Mouse (Mus musculus): ENCODE measurements around the gene Dnmbp. TPM values are rescaled to one million over a fixed set of nuclear protein-coding genes. Genes with fewer than 3 reads are reported as not detected.

The Dnmbp gene
- polyA plus RNA-seq, 1 experiment from 2014 or later = 10.8 TPM

DNA sequence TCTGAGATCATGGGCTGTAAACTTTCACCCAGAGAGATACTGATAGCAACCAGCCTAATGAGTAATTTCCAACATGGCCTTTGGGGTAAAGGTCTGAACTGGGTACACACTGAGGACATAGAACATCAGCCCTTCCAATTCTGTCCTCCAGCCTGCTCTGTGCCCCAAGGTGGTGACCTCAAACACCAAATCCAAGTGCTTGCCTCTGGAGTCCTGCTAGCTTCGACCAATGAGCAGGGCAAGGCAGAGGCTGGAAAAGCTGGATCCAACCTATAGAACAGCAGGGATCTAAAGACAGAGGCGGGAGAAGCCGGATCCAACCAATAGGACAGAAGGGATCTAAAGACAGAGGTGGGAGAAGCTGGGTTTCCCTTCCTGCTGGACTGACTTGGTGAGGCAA lies 21.2 kb downstream of the Dnmbp start:
- no peak for ATAC-seq (ENCODE audit: low FRiP score)
- Histone ChIP-seq H3K4me1 (replicated peaks) (peaks cover 9% of the 10 kb centered on the region), H3K4me2 (no peak overlapping the region), H3K4me3 (no peak overlapping the region), H3K36me3 (no peaks in the 10 kb centered on the region), H3K27ac (no peak overlapping the region), H3K9ac (no peak overlapping the region), H3K27me3 (0 out of 2 replicates have a peak, but pooled peaks cover 7% of the 10 kb centered on the region), H3K9me3 (no peaks in the 10 kb centered on the region)
- WGBS = 80% methylated on average over 3 of the region's 3 CpGs

DNA sequence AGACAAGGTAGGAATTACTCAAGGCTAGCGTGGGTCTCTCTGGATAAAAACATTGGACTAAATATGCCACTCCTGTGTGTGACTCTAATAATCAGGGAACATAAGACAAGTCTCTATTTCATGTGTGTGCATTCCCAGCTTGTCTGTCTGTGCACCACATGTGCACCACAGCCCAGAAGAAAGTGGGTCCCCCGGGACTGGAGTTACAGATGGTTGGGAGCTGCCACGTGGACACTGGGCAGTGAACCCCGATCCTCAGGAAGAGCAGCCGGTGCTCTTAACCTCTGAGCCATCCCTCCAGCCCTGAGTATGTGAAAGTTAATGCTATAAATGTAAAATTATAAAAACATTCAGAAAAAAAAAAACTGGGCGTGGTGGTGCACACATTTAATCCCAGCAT lies 22.2 kb downstream of the Dnmbp start:
- Histone ChIP-seq H3K27me3 (0 out of 2 replicates have a peak, but pooled peaks cover 7% of the 10 kb centered on the region), H3K9ac (no peak overlapping the region), H3K27ac (no peak overlapping the region), H3K4me2 (no peak overlapping the region), H3K4me3 (no peak overlapping the region), H3K4me1 (replicated peaks) (peaks cover 9% of the 10 kb centered on the region), H3K9me3 (no peaks in the 10 kb centered on the region), H3K36me3 (no peaks in the 10 kb centered on the region)
- ATAC-seq (ENCODE audit: low FRiP score) = no peak
- 82% methylated on average over 6 of the region's 6 CpGs for WGBS

DNA sequence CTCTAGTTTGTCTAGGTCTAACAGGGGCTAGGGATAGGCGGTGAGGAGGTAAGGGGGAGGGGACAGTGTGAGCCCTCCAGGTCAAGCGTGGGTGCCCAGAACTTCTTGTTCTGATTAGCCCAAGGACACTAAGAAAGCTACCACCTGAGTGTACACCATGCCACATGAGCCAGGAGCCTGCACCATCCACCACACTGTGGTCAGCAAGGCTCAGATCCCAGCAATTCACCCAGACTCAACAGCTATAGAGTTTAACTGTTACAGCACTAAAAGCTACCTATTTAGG lies 22.6 kb downstream of the Dnmbp start:
- H3K4me1 ChIP-seq (replicated peaks) = peaks cover 9% of the 10 kb centered on the region
- ATAC-seq (ENCODE audit: low FRiP score) = no peak

DNA sequence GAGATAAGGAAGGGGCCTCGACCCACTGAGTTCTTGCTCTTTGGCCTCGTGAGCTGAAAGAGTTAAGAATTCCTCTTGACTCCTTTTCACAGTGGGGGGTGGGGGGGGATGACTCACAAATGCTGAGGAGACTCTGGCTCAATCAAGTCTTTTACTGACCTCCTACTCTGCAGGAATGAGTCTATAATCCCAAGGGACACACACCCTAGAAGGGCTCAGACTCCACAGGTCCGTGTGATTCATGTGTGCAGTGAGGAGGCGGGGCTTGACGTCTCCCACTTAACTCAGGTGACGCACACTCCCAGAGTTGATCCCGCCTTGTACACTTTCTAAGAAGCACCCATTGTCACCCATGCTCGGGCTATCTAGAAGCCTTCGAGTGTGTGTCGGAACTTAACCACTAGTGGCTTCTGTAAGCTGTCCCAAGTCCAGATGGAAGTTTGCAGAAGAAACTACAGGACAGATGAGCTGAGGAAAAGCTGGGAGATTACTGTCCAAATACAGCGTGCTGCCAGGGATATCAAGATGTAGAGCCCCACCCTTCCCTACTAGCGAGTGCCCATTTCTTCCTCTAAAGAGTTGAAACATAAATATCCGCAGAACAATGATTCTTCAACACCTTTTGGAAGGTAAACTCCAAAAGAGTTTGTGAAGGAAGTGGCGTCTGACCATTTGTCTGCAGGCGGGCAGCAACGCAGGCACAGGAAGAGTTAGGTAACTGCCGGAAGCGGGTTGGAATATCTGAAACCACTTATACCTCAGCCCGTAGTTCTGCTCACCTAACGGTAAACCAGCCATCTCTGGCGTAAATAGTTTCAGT lies 23.2 kb downstream of the Dnmbp start:
- H3K9ac ChIP-seq = no peak overlapping the region
- H3K9me3 ChIP-seq = no peaks in the 10 kb centered on the region
- WGBS = 78% methylated on average over 21 of the region's 21 CpGs
- no peak overlapping the region for H3K4me3 ChIP-seq
- H3K4me1 ChIP-seq (replicated peaks) = peaks cover 9% of the 10 kb centered on the region
- H3K27me3 ChIP-seq = 0 out of 2 replicates have a peak, but pooled peaks cover 7% of the 10 kb centered on the region
- no peak for ATAC-seq (ENCODE audit: low FRiP score)
- no peak overlapping the region for H3K27ac ChIP-seq
- H3K36me3 ChIP-seq = no peaks in the 10 kb centered on the region
- H3K4me2 ChIP-seq = no peak overlapping the region

More for the DNA sequence above, 22.6 kb downstream of the Dnmbp start:
- Histone ChIP-seq H3K4me3 (no peak overlapping the region), H3K4me2 (no peak overlapping the region), H3K27ac (no peak overlapping the region), H3K36me3 (no peaks in the 10 kb centered on the region), H3K9ac (no peak overlapping the region), H3K9me3 (no peaks in the 10 kb centered on the region), H3K27me3 (0 out of 2 replicates have a peak, but pooled peaks cover 7% of the 10 kb centered on the region)
- WGBS = 76% methylated on average over 2 of the region's 2 CpGs

DNA sequence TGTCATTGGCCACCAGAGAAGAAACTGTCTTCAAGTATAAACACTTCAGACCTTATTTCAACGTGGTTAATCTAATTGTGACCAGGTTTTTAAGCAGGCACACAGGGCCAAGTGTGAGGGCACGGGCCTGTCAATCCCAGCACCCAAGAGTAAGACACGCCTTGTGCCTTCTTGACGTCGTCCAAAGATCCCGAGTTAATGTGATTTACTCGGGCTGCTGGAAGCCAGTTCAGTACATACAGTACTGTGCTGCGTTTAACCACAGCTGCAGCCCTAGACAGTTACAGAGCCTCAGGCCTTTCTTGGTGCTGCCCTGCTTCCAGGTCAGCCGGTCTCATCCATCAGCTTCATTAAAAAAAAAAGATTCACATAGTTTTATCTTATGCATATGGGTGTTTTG lies 24.6 kb downstream of the Dnmbp start:
- H3K4me1 ChIP-seq (replicated peaks) = peaks cover 2% of the 10 kb centered on the region
- ATAC-seq (ENCODE audit: low FRiP score) = no peak
- H3K27me3 ChIP-seq = 0 out of 2 replicates have a peak, but pooled peaks cover under 1% of the 10 kb centered on the region
- H3K4me3 ChIP-seq = no peak overlapping the region
- H3K9ac ChIP-seq = no peak overlapping the region
- no peak overlapping the region for H3K27ac ChIP-seq
- H3K36me3 ChIP-seq = peaks cover 4% of the 10 kb centered on the region; the same call in 1 of the 2 replicates
- no peak overlapping the region for H3K4me2 ChIP-seq
- WGBS = 72% methylated on average over 9 of the region's 9 CpGs
- H3K9me3 ChIP-seq = no peaks in the 10 kb centered on the region

DNA sequence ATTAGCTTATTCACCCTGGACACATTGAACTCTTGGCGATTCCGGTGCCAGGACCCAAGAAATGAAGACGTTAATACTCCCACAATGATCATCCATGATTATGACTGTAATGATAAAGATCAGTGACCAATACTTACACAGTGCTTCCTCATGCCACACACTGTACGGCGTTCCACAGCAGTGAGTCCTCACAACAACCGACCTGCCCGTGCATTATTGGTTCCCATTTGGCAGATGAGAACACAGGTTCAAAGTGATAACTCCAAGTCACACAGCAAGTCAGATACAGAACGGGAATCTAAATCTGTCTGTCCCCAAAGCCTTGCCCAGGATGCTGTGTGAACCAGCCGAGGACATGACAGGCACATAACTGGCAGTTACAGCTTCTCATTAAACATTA lies 25.0 kb downstream of the Dnmbp start:
- no peaks in the 10 kb centered on the region for H3K9me3 ChIP-seq
- no peaks in the 10 kb centered on the region for H3K27me3 ChIP-seq
- no peak for ATAC-seq (ENCODE audit: low FRiP score)
- no peak overlapping the region for H3K4me2 ChIP-seq
- H3K9ac ChIP-seq = no peak overlapping the region
- H3K4me3 ChIP-seq = no peak overlapping the region
- peaks cover 4% of the 10 kb centered on the region; the same call in 1 of the 2 replicates for H3K36me3 ChIP-seq
- no peak overlapping the region for H3K27ac ChIP-seq
- H3K4me1 ChIP-seq (replicated peaks) = no peaks in the 10 kb centered on the region
- 91% methylated on average over 9 of the region's 9 CpGs for WGBS

DNA sequence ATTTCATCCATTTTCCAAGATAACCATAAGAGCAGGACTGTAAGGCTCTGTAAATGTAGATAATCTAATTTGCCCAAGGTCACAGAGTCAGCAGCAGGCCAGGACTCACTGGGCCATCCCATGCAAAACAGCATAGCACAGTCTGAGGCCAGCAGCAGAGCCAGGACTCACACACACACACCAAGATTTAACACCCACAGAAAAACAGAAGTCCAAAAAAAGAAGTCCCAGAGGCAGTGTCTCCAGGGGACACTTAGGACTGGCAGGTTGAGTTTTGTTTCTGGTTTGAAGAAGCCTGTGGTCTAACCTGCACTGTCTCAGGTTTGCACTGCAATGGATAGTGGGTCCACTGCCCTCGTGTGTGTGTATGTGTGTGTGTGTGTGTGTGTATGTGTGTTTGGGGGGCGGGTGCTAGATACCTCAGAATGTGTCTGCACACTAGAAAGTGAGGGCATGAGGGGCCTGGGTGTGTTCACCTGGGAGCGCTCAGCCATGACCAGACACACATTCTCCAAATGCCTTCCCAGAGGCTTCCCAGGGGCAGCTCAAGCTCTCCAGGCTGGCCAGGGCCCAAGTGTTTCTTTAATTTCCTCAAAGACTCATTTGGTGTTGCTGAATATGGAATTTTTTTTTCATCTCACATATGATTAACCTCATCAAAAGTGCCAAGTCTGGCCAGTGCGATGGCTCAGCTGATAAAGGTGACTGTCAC lies 27.1 kb downstream of the Dnmbp start:
- no peak for ATAC-seq (ENCODE audit: low FRiP score)
- WGBS = 95% methylated on average over 4 of the region's 4 CpGs
- Histone ChIP-seq H3K27ac (no peak overlapping the region), H3K27me3 (no peaks in the 10 kb centered on the region), H3K4me3 (no peak overlapping the region), H3K36me3 (peaks cover 16% of the 10 kb centered on the region), H3K9ac (no peak overlapping the region), H3K4me2 (no peak overlapping the region), H3K9me3 (no peaks in the 10 kb centered on the region), H3K4me1 (replicated peaks) (no peaks in the 10 kb centered on the region)

DNA sequence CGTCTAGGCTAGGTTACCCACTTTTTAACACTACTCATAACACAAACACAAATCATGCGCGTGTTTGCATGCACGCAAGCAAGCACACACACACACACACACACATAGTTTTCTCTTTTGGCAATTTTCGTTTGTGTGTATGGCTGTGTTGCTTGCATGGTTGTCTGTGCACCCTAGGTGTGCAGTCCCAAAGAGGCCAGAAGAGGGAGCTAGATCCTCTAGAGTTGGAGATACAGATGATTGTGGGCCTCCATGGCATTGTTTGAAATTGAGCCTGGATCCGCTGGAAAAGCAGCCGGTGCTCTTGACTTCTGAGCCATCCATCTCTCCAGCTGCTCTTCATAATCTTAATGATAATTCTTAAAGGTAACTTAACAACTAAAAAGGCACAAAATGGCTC lies 33.5 kb downstream of the Dnmbp start:
- Histone ChIP-seq H3K27ac (no peak overlapping the region), H3K27me3 (no peaks in the 10 kb centered on the region), H3K36me3 (peaks cover 34% of the 10 kb centered on the region), H3K9ac (no peak overlapping the region), H3K4me3 (no peak overlapping the region), H3K9me3 (no peaks in the 10 kb centered on the region), H3K4me1 (replicated peaks) (no peaks in the 10 kb centered on the region), H3K4me2 (no peak overlapping the region)
- ATAC-seq (ENCODE audit: low FRiP score) = no peak
- WGBS = 93% methylated on average over 7 of the region's 7 CpGs

DNA sequence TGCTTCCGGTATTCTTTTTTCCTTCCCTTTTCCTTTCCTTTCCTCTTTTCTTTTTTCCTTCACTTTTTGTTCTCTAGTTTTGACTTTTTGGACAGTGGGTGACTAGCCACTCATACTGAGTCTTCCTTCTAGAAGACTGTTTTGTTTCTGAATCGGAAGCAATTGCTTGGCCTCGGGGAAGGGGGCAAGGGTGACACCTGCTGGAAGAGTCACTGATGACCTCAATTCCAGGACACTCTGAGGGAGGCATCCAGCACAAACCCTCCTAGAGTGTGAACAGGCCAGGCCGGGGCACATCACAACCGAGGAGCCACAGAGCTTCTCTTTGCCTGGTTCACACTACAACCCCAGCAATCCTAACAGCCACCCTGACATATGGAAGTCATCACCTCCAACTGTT lies 34.0 kb downstream of the Dnmbp start:
- 49% methylated on average over 5 of the region's 5 CpGs for WGBS
- no peak overlapping the region for H3K9ac ChIP-seq
- ATAC-seq (ENCODE audit: low FRiP score) = no peak

DNA sequence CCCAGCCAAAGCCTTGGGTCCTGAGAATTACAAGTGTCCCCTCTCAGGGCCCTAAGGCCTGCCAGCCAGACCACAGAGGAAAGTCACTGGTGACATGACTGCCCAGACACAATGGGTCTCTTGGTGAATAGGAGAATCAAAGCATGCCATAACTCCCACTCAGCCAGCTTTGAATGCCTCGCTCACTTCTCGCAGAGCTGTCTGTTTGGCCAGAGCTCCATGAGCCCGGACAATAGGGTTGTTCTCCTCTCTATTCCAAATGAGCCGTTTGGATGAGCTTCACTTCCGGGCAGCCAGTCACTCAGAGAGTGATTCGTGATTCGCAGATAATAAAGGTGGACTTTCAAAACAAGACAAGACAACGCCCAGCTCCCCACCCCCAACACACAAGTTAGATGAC lies 34.9 kb downstream of the Dnmbp start:
- Histone ChIP-seq H3K36me3 (peaks cover 41% of the 10 kb centered on the region), H3K9me3 (no peaks in the 10 kb centered on the region), H3K4me3 (no peak overlapping the region), H3K4me2 (no peak overlapping the region), H3K9ac (no peak overlapping the region), H3K27ac (no peak overlapping the region), H3K4me1 (replicated peaks) (no peaks in the 10 kb centered on the region), H3K27me3 (no peaks in the 10 kb centered on the region)
- no peak for ATAC-seq (ENCODE audit: low FRiP score)
- 21% methylated on average over 8 of the region's 8 CpGs for WGBS

More for the DNA sequence above, 34.0 kb downstream of the Dnmbp start:
- no peaks in the 10 kb centered on the region for H3K4me1 ChIP-seq (replicated peaks)
- H3K9me3 ChIP-seq = no peaks in the 10 kb centered on the region
- H3K36me3 ChIP-seq = peaks cover 36% of the 10 kb centered on the region
- H3K4me3 ChIP-seq = no peak overlapping the region
- H3K27me3 ChIP-seq = no peaks in the 10 kb centered on the region
- no peak overlapping the region for H3K4me2 ChIP-seq
- H3K27ac ChIP-seq = no peak overlapping the region

DNA sequence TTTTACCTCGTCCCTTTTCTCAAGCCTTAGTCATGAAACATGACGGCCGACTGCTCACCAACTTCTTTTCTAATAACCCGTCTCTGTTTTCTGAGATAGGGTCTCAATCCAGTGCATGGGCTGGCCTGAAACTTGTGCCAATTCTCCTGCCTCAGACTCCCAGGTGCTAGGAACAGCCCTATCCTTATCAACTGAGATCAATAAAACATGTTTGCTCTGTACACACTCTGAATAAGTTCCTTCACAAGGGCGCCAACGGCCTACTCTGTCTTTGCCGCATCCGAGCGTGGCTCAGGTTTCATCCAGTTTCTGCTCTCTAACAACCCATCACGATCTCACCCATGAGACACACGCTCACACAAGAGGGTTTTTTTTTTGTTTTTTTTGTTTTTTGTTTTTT lies 35.7 kb downstream of the Dnmbp start:
- Histone ChIP-seq H3K9me3 (no peaks in the 10 kb centered on the region), H3K36me3 (peaks cover 41% of the 10 kb centered on the region), H3K27ac (no peak overlapping the region), H3K4me1 (replicated peaks) (no peaks in the 10 kb centered on the region), H3K4me3 (no peak overlapping the region), H3K9ac (no peak overlapping the region), H3K4me2 (no peak overlapping the region), H3K27me3 (no peaks in the 10 kb centered on the region)
- 88% methylated on average over 11 of the region's 11 CpGs for WGBS
- ATAC-seq (ENCODE audit: low FRiP score) = no peak

DNA sequence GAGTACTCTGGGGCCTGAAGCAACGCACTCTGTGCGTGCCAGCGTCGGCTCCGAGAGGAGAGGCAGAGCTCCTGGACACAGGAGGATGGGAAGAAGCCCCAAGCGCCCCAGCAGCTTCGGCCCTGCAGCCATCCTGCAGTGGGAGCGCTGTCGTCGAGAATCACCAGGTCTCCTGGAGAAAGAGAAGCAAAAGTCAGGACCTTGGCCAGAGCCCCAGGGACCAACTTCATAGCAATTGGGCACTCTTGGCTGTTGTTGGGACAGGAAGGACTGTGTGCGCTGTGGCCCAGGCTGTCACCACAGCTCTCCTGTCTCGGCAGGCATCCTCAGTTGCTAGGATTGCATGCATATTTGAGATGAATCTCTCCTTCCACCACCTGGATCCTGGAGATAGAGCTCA lies 37.1 kb downstream of the Dnmbp start:
- peaks cover 35% of the 10 kb centered on the region for H3K36me3 ChIP-seq
- ATAC-seq (ENCODE audit: low FRiP score) = no peak
- 60% methylated on average over 12 of the region's 12 CpGs for WGBS
- no peak overlapping the region for H3K4me2 ChIP-seq
- no peaks in the 10 kb centered on the region for H3K4me1 ChIP-seq (replicated peaks)
- H3K9me3 ChIP-seq = no peaks in the 10 kb centered on the region
- no peak overlapping the region for H3K9ac ChIP-seq
- no peak overlapping the region for H3K27ac ChIP-seq
- H3K4me3 ChIP-seq = no peak overlapping the region
- no peaks in the 10 kb centered on the region for H3K27me3 ChIP-seq

DNA sequence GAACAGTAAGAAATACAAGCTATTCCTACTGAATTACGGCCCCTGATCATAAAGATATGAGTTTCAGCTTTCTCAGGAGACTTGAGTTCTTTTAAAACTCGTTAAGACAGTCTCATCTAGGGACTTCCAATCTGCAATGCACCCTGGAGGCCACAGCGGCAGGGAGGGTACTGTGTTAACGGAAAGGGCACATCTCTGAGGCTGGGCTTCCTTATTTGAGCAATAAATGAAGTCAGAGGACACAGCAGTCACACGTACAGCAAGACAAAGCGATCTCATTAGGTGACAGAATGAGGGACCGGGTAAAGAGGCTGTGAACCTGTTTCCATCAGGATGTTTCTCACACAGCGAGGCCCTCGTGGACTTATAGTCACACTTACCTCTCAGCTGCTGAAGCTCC lies 39.3 kb downstream of the Dnmbp start:
- no peaks in the 10 kb centered on the region for H3K4me1 ChIP-seq (replicated peaks)
- H3K4me2 ChIP-seq = no peak overlapping the region
- 81% methylated on average over 9 of the region's 9 CpGs for WGBS
- H3K9me3 ChIP-seq = no peaks in the 10 kb centered on the region
- H3K27me3 ChIP-seq = no peaks in the 10 kb centered on the region
- H3K4me3 ChIP-seq = no peak overlapping the region
- no peak overlapping the region for H3K27ac ChIP-seq
- no peak overlapping the region for H3K9ac ChIP-seq
- no peak for ATAC-seq (ENCODE audit: low FRiP score)
- peaks cover 31% of the 10 kb centered on the region for H3K36me3 ChIP-seq
